Mouse (Mus musculus): ENCODE data around the gene Bex6. TPM values are rescaled to one million over a fixed set of nuclear protein-coding genes. Genes with fewer than 3 reads are reported as not detected.

Bex6 gene
- polyA plus RNA-seq, 1 experiment from 2014 or later = 0.35 TPM

DNA sequence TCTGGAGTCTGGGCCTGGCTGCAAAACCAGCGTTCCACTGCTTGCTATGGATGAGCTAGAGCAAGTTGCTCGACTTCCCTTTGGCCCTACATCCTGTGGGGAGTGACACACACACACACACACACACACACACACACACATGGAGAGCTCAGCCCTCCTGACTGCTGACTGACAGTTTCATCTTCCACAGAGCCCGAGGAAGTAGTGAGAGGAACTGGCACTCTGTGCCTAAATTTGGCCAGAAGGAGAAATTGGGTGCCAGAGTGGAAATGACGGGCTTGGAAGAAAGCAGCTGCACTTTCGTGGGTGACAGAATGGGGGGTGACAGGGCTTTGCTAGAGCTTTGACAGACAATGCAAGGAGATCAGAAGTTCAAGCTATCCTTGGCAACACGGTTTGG lies 9.5 kb downstream of the Bex6 start:
- no peaks in the 10 kb centered on the region for H3K9me3 ChIP-seq (ENCODE audit: control insufficient read depth, low read length)
- no peaks in the 10 kb centered on the region for H3K27me3 ChIP-seq (ENCODE audit: control insufficient read depth, insufficient read depth, low read length)
- no peaks in the 10 kb centered on the region for H3K36me3 ChIP-seq (ENCODE audit: control insufficient read depth, insufficient read depth, low read length)
- H3K4me2 ChIP-seq (ENCODE audit: low read depth, low read length, severe bottlenecking) = no peak overlapping the region
- no peak overlapping the region for H3K4me3 ChIP-seq (ENCODE audit: low read depth, low read length)
- WGBS = 69% methylated on average over 6 of the region's 6 CpGs
- no peak overlapping the region for H3K9ac ChIP-seq (ENCODE audit: low read length)
- ATAC-seq (replicated peaks; ENCODE audit: low FRiP score) = no peak
- no peaks in the 10 kb centered on the region for H3K4me1 ChIP-seq (replicated peaks; ENCODE audit: control insufficient read depth, insufficient read depth, low read length)
- DNase-seq (ENCODE audit: low spot score) = no peak
- H3K27ac ChIP-seq (ENCODE audit: low read depth, low read length) = no peak overlapping the region

DNA sequence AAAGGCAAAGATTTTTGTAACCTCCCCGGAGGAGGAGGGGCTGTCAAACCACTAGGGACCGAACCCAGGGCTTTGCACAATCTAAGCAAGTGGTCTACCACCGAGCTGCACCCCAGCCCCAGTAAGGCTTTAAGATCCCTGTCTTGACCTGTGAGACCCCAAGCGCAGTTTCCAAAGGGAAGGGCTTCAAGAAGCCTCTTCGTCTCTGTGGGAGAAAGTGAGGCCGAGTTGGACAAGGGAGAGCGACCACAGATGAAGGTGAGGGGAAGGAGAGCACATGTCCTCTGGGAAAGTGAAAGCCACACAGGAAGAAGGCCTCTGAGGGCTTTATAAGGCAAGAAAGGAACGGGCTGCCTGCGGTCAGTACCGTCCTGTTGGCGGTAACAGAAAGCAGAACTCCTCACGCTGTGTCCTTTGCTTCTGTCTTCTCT lies 10.4 kb downstream of the Bex6 start:
- Histone ChIP-seq H3K27me3 (ENCODE audit: control insufficient read depth, insufficient read depth, low read length) (no peaks in the 10 kb centered on the region), H3K9ac (ENCODE audit: low read length) (no peak overlapping the region), H3K4me2 (ENCODE audit: low read depth, low read length, severe bottlenecking) (no peak overlapping the region), H3K4me3 (ENCODE audit: low read depth, low read length) (no peak overlapping the region), H3K36me3 (ENCODE audit: control insufficient read depth, insufficient read depth, low read length) (no peaks in the 10 kb centered on the region), H3K27ac (ENCODE audit: low read depth, low read length) (no peak overlapping the region), H3K9me3 (ENCODE audit: control insufficient read depth, low read length) (no peaks in the 10 kb centered on the region), H3K4me1 (replicated peaks; ENCODE audit: control insufficient read depth, insufficient read depth, low read length) (no peaks in the 10 kb centered on the region)
- DNase-seq (ENCODE audit: low spot score) = no peak
- no peak for ATAC-seq (replicated peaks; ENCODE audit: low FRiP score)
- 64% methylated on average over 10 of the region's 12 CpGs for WGBS

DNA sequence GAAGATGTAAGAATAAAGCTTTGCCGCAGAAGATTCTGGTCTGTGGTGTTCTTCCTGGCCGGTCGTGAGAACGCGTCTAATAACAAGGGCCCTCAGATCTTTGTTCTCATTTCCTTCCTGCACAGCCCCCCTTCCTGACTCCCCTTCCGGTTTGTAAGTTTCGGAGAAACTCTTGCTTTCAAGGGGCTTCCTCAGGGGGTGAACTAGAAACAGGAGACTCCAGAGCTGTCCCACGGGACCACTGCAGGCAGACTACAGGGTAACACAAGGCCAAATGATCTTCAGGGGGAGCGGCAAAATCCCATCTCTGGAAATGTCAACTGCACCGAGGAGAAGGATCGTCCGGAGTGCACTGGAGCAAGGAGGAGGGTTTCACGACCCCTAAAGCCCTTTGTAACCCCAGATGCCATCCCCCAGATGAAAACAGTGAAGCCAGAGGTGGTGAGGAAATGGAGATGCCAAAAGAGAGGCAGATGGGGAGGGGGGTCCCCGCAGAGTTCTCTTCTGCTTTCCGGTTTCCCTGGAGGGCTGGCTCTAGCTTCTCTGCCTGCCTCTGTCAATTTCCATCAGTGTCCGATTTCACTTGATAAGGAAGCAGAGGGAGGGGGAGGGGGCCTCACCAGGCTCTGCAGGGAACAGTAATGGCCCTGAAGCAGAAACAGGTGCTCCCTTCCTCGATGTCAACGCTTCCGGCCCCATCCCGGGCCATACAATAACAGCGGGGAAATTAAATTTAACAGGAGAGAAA lies 20.8 kb downstream of the Bex6 start:
- Histone ChIP-seq H3K27ac (ENCODE audit: low read depth, low read length) (0 out of 2 replicates have a peak overlapping the region, but pooled peaks have one; percentile 39), H3K27me3 (ENCODE audit: control insufficient read depth, insufficient read depth, low read length) (no peaks in the 10 kb centered on the region), H3K4me3 (ENCODE audit: low read depth, low read length) (no peak overlapping the region), H3K9ac (ENCODE audit: low read length) (no peak overlapping the region; the same call in 1 of the 2 replicates), H3K36me3 (ENCODE audit: control insufficient read depth, insufficient read depth, low read length) (no peaks in the 10 kb centered on the region), H3K4me1 (replicated peaks; ENCODE audit: control insufficient read depth, insufficient read depth, low read length) (no peaks in the 10 kb centered on the region; the same call in 1 of the 2 replicates), H3K4me2 (ENCODE audit: low read depth, low read length, severe bottlenecking) (peak overlapping the region; percentile 9; the same call in 1 of the 2 replicates), H3K9me3 (ENCODE audit: control insufficient read depth, low read length) (no peaks in the 10 kb centered on the region)
- DNase-seq (ENCODE audit: low spot score) (peak; percentile 54), ATAC-seq (replicated peaks; ENCODE audit: low FRiP score) (no peak)
- WGBS = 61% methylated on average over 21 of the region's 21 CpGs

DNA sequence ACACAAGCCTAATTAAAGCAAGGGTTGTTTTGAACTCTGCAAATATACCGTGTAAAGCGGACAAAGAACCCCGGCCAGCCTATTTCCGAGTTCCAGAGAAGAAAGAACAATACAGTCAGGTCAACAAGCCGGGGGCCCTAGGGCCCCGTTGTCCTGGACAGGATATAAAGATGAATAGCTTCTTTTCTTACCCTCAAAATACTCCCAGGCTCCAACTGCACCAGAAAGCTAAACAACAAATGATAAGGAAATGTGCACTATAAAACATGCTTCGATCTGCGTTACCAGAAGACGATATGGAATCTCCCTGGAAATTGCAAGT lies 21.3 kb downstream of the Bex6 start:
- no peak for ATAC-seq (replicated peaks; ENCODE audit: low FRiP score)
- Histone ChIP-seq H3K27me3 (ENCODE audit: control insufficient read depth, insufficient read depth, low read length) (no peaks in the 10 kb centered on the region), H3K4me1 (replicated peaks; ENCODE audit: control insufficient read depth, insufficient read depth, low read length) (no peaks in the 10 kb centered on the region; the same call in 1 of the 2 replicates), H3K9me3 (ENCODE audit: control insufficient read depth, low read length) (no peaks in the 10 kb centered on the region), H3K36me3 (ENCODE audit: control insufficient read depth, insufficient read depth, low read length) (no peaks in the 10 kb centered on the region), H3K9ac (ENCODE audit: low read length) (no peak overlapping the region), H3K4me2 (ENCODE audit: low read depth, low read length, severe bottlenecking) (no peak overlapping the region), H3K4me3 (ENCODE audit: low read depth, low read length) (no peak overlapping the region), H3K27ac (ENCODE audit: low read depth, low read length) (no peak overlapping the region)
- no peak for DNase-seq (ENCODE audit: low spot score)
- WGBS = 41% methylated on average over 9 of the region's 9 CpGs

DNA sequence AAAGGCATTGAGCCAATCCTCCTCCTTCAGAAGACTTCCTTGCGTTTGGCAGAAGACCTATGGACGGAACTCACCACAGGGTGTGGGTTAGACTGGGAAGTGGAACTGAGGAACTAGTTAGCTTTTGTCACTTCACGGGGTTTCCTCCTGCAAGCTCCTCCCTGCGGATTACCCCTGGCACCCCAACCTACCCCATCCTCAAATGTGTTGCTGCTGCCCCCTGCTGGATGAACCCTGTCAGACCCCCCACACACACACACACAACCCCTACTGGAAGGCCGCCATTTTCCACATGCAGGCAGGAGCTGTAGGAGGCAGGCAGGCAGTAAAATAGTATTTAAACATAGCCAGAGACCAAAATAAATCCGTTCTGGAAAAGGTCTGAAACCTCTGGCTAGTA lies 23.1 kb downstream of the Bex6 start:
- H3K36me3 ChIP-seq (ENCODE audit: control insufficient read depth, insufficient read depth, low read length) = no peaks in the 10 kb centered on the region
- H3K4me3 ChIP-seq (ENCODE audit: low read depth, low read length) = no peak overlapping the region
- H3K4me1 ChIP-seq (replicated peaks; ENCODE audit: control insufficient read depth, insufficient read depth, low read length) = no peaks in the 10 kb centered on the region; the same call in 1 of the 2 replicates
- WGBS = 84% methylated on average over 6 of the region's 6 CpGs
- no peaks in the 10 kb centered on the region for H3K27me3 ChIP-seq (ENCODE audit: control insufficient read depth, insufficient read depth, low read length)
- no peaks in the 10 kb centered on the region for H3K9me3 ChIP-seq (ENCODE audit: control insufficient read depth, low read length)
- DNase-seq (ENCODE audit: low spot score) = peak; percentile 57
- H3K27ac ChIP-seq (ENCODE audit: low read depth, low read length) = no peak overlapping the region
- no peak overlapping the region for H3K4me2 ChIP-seq (ENCODE audit: low read depth, low read length, severe bottlenecking)
- no peak for ATAC-seq (replicated peaks; ENCODE audit: low FRiP score)
- H3K9ac ChIP-seq (ENCODE audit: low read length) = no peak overlapping the region

DNA sequence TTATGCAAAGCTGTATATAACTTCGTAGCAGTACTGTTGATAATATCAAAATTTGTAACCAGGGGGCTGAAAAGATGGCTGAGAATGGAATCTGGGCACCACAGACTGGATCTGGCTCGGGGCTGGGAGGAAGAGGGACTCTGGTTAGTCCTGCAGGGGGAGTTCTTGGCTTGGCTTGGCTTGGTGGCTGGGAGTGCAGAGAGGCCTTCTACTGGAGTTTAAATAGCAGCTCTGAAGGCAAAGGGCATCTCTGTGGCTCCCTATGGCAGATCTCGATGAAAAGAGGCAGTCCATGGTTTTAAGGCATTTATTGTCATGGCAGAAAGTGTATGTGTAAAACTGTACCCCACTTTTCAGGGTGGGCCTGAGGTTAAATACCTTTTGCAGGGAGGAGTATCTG lies 25.3 kb downstream of the Bex6 start:
- WGBS = 60% methylated on average over 3 of the region's 3 CpGs

DNA sequence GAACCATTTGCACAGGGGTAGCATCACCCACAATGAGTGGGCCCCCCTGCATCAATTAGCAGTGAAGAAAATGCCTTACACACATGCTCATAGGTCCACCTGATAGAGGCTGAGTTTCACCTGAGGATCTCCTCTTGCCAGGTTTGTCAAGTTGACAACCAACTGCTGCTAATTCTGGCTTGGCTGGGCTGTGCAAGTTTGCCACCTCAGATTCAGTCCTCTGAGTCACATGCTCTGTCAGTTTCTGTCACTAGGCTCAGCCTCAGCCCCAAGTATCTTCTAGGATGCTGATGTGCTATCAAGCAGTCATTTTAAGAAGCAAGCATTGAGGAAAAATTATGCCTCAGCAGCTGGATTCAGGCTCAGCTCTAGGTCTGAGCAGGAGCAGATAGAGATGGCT lies 34.5 kb downstream of the Bex6 start:
- no peaks in the 10 kb centered on the region for H3K9me3 ChIP-seq (ENCODE audit: control insufficient read depth, low read length)
- no peaks in the 10 kb centered on the region for H3K36me3 ChIP-seq (ENCODE audit: control insufficient read depth, insufficient read depth, low read length)
- H3K9ac ChIP-seq (ENCODE audit: low read length) = no peak overlapping the region
- H3K27ac ChIP-seq (ENCODE audit: low read depth, low read length) = no peak overlapping the region
- no peak for ATAC-seq (replicated peaks; ENCODE audit: low FRiP score)
- H3K27me3 ChIP-seq (ENCODE audit: control insufficient read depth, insufficient read depth, low read length) = no peaks in the 10 kb centered on the region
- H3K4me1 ChIP-seq (replicated peaks; ENCODE audit: control insufficient read depth, insufficient read depth, low read length) = no peaks in the 10 kb centered on the region
- H3K4me2 ChIP-seq (ENCODE audit: low read depth, low read length, severe bottlenecking) = no peak overlapping the region
- H3K4me3 ChIP-seq (ENCODE audit: low read depth, low read length) = no peak overlapping the region
- DNase-seq (ENCODE audit: low spot score) = no peak

More for the DNA sequence above, 25.3 kb downstream of the Bex6 start:
- ATAC-seq (replicated peaks; ENCODE audit: low FRiP score) = no peak
- H3K36me3 ChIP-seq (ENCODE audit: control insufficient read depth, insufficient read depth, low read length) = no peaks in the 10 kb centered on the region
- H3K4me1 ChIP-seq (replicated peaks; ENCODE audit: control insufficient read depth, insufficient read depth, low read length) = no peaks in the 10 kb centered on the region; the same call in 1 of the 2 replicates
- H3K27me3 ChIP-seq (ENCODE audit: control insufficient read depth, insufficient read depth, low read length) = no peaks in the 10 kb centered on the region
- no peak overlapping the region for H3K4me3 ChIP-seq (ENCODE audit: low read depth, low read length)
- H3K9me3 ChIP-seq (ENCODE audit: control insufficient read depth, low read length) = no peaks in the 10 kb centered on the region
- H3K27ac ChIP-seq (ENCODE audit: low read depth, low read length) = no peak overlapping the region
- no peak for DNase-seq (ENCODE audit: low spot score)
- no peak overlapping the region for H3K4me2 ChIP-seq (ENCODE audit: low read depth, low read length, severe bottlenecking)
- H3K9ac ChIP-seq (ENCODE audit: low read length) = no peak overlapping the region

DNA sequence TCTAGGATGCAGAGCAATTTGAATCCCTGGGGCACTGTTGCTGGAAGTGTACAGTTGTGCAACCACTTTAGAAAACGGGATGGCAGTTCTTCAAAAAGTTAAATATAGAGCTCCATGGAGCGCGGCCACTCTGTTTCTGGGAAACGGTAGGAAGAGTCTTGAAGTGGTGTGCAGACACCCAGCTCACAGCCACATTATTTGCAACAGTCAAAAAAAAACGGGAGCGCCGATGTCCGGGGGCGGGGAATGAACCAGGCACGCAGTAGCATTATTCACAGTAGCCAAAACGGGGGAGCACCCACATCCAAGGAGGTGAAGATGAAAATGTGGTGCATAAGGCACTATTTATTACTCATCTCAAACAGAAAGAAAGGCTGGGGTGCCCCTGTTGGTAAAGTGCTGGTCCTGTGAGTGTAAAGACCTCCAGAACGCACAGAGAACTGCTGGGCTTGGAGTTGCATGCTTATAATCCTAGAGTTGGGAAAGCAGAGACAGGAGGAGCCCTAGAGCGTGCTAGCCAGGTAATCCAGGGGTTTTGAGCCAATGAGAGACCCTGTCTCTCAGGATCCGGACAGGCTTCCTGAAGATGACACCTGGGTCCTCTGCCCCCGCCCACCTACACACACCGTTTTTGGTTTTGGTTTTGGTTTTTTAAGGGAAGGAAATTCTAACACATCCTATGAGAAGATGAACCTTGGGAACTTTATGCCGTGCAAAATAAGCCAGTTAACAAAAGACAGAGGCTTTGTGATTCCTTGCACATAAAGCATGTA lies 35.4 kb downstream of the Bex6 start:
- Histone ChIP-seq H3K9ac (ENCODE audit: low read length) (no peak overlapping the region), H3K4me3 (ENCODE audit: low read depth, low read length) (no peak overlapping the region), H3K4me2 (ENCODE audit: low read depth, low read length, severe bottlenecking) (no peak overlapping the region), H3K27me3 (ENCODE audit: control insufficient read depth, insufficient read depth, low read length) (no peaks in the 10 kb centered on the region), H3K4me1 (replicated peaks; ENCODE audit: control insufficient read depth, insufficient read depth, low read length) (no peaks in the 10 kb centered on the region), H3K36me3 (ENCODE audit: control insufficient read depth, insufficient read depth, low read length) (no peaks in the 10 kb centered on the region), H3K9me3 (ENCODE audit: control insufficient read depth, low read length) (no peaks in the 10 kb centered on the region), H3K27ac (ENCODE audit: low read depth, low read length) (no peak overlapping the region)
- DNase-seq (ENCODE audit: low spot score) (no peak), ATAC-seq (replicated peaks; ENCODE audit: low FRiP score) (no peak)
- 85% methylated on average over 17 of the region's 17 CpGs for WGBS
